Mouse (Mus musculus): ENCODE measurements around the gene Tpm3. TPM values are rescaled to one million over a fixed set of nuclear protein-coding genes. Genes with fewer than 3 reads are reported as not detected.

Gene Tpm3
- polyA plus RNA-seq (2014; fragmentation: Illumina TruSeq; extraction: RNeasy Lipid Tissue Mini Kit (QIAGEN cat#74804); ENCODE audit: low replicate concordance) = 255 TPM

DNA sequence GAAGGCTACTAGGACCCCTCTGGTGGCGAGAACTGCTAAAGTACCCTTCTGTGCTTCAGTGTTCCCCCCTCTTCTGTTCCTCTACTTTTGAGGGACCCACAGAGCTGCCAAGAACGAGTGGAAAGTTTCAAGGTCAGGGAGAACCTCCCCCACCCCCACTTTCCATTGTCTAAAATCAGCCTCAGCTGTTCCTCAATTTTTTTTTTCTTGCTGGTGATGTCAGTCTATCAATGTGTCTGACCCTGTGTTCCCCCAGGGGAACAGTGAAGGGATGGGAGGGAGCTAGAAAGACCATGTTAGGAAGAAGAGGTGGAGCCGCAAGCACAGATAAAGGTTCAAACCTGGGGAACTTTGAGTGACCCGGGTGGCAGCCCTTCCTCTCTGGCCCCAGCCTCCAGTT lies at the start of gene Tpm3:
Gene Tpm3, plus strand, starts transcription at position 356 of the 400 bp plus-strand sequence.

GRCm38 (mm10) chr3:90051441-90052350 lies 20.8 kb upstream of the Tpm3 start, which contains the start of gene 4933434E20Rik:
4933434E20Rik (plus strand) TSS chr3:90051636.

GRCm38 (mm10) chr3:90052351-90053241 lies 19.9 kb upstream of the Tpm3 start, which contains the start of gene Ubap2l:
Ubap2l (minus strand) TSS chr3:90052628.

GRCm38 (mm10) chr3:90103938-90104337 lies 31.5 kb downstream of the Tpm3 start, which contains the start of gene Nup210l:
Nup210l (plus strand) TSS chr3:90104132.

Other genes starting within 250 kb of the Tpm3 start
- gene She, start 241.3 kb upstream of the Tpm3 start, polyA plus RNA-seq (2014; fragmentation: Illumina TruSeq; extraction: RNeasy Lipid Tissue Mini Kit (QIAGEN cat#74804); ENCODE audit: low replicate concordance) = 2.5 TPM
- 1.8 TPM for gene Il6ra, start 159.5 kb upstream of the Tpm3 start, polyA plus RNA-seq (2014; fragmentation: Illumina TruSeq; extraction: RNeasy Lipid Tissue Mini Kit (QIAGEN cat#74804); ENCODE audit: low replicate concordance)
- 4.0 TPM for gene Atp8b2, start 109.1 kb upstream of the Tpm3 start, polyA plus RNA-seq (2014; fragmentation: Illumina TruSeq; extraction: RNeasy Lipid Tissue Mini Kit (QIAGEN cat#74804); ENCODE audit: low replicate concordance)
- 26.7 TPM for gene Hax1, start 73.9 kb upstream of the Tpm3 start, polyA plus RNA-seq (2014; fragmentation: Illumina TruSeq; extraction: RNeasy Lipid Tissue Mini Kit (QIAGEN cat#74804); ENCODE audit: low replicate concordance)
- gene 4933434E20Rik, start 21.0 kb upstream of the Tpm3 start, polyA plus RNA-seq (2014; fragmentation: Illumina TruSeq; extraction: RNeasy Lipid Tissue Mini Kit (QIAGEN cat#74804); ENCODE audit: low replicate concordance) = 86.9 TPM
- gene Ubap2l, start 20.0 kb upstream of the Tpm3 start, polyA plus RNA-seq (2014; fragmentation: Illumina TruSeq; extraction: RNeasy Lipid Tissue Mini Kit (QIAGEN cat#74804); ENCODE audit: low replicate concordance) = 60.7 TPM
- 0.07 TPM for gene Nup210l, start 31.5 kb downstream of the Tpm3 start, polyA plus RNA-seq (2014; fragmentation: Illumina TruSeq; extraction: RNeasy Lipid Tissue Mini Kit (QIAGEN cat#74804); ENCODE audit: low replicate concordance)
- 848 TPM for gene Rps27, start 141.0 kb downstream of the Tpm3 start, polyA plus RNA-seq (2014; fragmentation: Illumina TruSeq; extraction: RNeasy Lipid Tissue Mini Kit (QIAGEN cat#74804); ENCODE audit: low replicate concordance)
- gene Rab13, start 141.0 kb downstream of the Tpm3 start, polyA plus RNA-seq (2014; fragmentation: Illumina TruSeq; extraction: RNeasy Lipid Tissue Mini Kit (QIAGEN cat#74804); ENCODE audit: low replicate concordance) = 2.2 TPM
- gene Jtb, start 158.9 kb downstream of the Tpm3 start, polyA plus RNA-seq (2014; fragmentation: Illumina TruSeq; extraction: RNeasy Lipid Tissue Mini Kit (QIAGEN cat#74804); ENCODE audit: low replicate concordance) = 152 TPM
- gene Creb3l4, start 170.9 kb downstream of the Tpm3 start, polyA plus RNA-seq (2014; fragmentation: Illumina TruSeq; extraction: RNeasy Lipid Tissue Mini Kit (QIAGEN cat#74804); ENCODE audit: low replicate concordance) = 3.1 TPM
- gene Slc39a1, start 175.5 kb downstream of the Tpm3 start, polyA plus RNA-seq (2014; fragmentation: Illumina TruSeq; extraction: RNeasy Lipid Tissue Mini Kit (QIAGEN cat#74804); ENCODE audit: low replicate concordance) = 62.4 TPM
- gene Crtc2, start 181.5 kb downstream of the Tpm3 start, polyA plus RNA-seq (2014; fragmentation: Illumina TruSeq; extraction: RNeasy Lipid Tissue Mini Kit (QIAGEN cat#74804); ENCODE audit: low replicate concordance) = 10.5 TPM
- gene Dennd4b, start 192.5 kb downstream of the Tpm3 start, polyA plus RNA-seq (2014; fragmentation: Illumina TruSeq; extraction: RNeasy Lipid Tissue Mini Kit (QIAGEN cat#74804); ENCODE audit: low replicate concordance) = 0.48 TPM
- 20.5 TPM for gene Gatad2b, start 220.5 kb downstream of the Tpm3 start, polyA plus RNA-seq (2014; fragmentation: Illumina TruSeq; extraction: RNeasy Lipid Tissue Mini Kit (QIAGEN cat#74804); ENCODE audit: low replicate concordance)